Mouse (Mus musculus) frontal cortex, postnatal 10 days (tissue): ENCODE data around the gene Orc5.
"Not testable (repeated sequence)": the region's sequence is repeated elsewhere in the genome, so short reads cannot be mapped to it uniquely, and the experiment has no call there.

Experiments
- DNase-seq, 2 experiments: peaks; one replicate each; pipeline ENCODE4 v3.0.0; 2022; ENCODE audit warnings: low spot score in 2 of 2, mixed read lengths in 1 of 2

Gene Orc5

DNA sequence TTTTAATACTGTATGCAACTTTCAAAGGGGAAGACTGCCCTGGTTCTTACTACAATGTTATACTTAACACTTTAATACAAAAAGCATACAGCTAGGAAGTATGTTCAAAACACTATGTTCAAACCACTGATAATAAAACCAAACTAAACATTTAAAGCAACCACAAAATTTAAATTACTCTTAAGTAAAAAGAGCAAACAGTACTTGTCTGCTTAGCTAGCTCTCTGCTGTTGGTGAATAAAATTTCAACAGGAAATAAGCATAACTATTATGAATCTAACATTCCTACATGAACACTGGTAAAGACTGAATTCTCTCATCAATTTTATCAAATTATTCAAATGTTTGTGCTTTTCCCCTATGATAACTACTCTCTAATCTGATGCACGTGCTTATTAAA is 13.5 kb downstream of the Orc5 start:
- DNase-seq, result no peak

DNA sequence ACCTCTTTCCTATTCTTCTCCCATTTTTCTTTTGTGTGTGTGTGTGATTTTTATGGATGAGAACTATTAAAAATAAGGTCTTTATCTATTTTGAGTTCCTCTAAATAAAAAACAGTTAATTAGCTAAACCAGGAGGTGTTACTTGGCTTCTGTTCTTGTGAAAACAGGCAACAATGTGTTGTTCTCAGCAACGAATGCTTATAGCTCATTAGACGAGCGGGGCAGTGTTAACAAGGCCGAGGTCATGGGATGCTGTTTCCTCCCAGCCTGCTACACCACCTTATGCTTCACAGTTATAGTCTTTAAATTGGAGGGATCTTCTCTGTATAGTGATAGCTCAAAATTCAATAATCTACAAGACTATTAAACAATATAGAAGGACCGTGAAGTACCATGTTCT is 17.7 kb downstream of the Orc5 start:
- DNase-seq, result no peak

DNA sequence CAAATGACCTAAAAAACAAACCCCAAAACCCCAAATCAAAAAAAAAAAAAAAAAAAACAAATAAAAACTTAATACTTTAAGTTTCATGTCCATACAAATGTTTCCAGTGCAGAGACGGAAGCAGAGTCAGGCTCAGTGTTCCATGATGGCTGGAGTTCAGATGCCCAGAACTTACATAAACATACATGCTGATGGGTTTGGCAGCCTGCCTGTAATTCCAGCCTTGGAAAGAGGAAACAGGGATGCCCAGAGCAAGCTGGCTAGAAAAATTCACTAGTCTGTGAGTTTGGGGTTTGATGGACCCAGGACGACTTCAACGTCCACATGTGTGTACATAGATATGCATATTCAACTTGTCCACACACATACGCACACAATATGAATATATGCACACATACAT is 27.6 kb downstream of the Orc5 start:
- no peak for DNase-seq

DNA sequence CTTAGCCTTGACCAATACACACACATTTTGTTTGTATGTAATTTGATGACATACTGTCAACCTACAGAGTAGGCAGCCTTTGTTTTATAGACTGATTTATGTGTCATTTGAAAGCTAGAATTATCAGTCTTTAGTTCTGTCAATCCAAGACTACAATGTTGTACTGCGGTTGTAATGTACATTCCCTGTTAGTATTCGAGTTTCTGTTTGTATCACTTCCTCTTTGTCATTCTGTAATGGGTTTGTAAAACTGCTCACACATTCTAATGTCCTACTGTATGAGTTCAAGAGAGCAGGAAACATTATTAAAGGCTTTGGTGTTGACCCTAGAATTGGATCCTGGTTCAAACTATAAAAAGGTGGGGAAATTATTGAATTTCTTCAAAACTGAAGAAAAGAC is 30.5 kb downstream of the Orc5 start:
- DNase-seq, result no peak

DNA sequence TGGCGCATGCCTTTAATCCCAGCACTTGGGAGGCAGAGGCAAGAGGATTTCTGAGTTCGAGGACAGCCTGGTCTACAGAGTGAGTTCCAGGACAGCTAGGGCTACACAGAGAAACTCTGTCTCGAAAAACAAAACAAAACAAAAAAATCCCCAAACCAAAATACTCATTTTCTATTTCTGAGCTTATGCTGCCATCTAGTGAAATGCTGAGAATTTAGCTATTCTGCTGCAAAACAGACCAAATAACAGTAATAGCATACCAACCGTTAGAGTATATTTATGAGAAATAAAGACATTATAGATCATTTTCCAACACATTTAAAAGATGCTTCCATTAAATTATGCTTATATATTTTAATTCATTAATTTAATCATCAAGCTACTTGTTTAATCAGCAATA is 34.5 kb downstream of the Orc5 start:
- not testable (repeated sequence) for DNase-seq

DNA sequence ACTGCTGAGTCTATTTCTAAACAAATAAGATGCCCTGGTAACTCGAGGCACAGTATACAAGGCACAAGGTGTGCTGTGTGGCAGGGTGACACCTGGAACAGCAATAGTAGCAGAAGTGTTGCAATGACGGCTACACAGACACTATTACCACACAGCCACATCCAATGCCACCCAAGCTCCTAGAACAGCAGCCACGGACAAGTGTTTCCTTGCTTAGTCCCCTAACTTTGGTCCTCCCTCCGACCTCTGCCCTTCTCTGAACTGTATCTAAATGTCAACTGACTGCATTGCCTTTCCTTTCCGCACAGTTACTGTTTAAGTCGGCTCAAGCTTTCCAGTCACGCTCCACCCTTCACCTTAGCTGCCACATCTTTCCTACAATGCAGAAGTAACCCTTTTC is 36.0 kb downstream of the Orc5 start:
- DNase-seq, result not testable (repeated sequence)

DNA sequence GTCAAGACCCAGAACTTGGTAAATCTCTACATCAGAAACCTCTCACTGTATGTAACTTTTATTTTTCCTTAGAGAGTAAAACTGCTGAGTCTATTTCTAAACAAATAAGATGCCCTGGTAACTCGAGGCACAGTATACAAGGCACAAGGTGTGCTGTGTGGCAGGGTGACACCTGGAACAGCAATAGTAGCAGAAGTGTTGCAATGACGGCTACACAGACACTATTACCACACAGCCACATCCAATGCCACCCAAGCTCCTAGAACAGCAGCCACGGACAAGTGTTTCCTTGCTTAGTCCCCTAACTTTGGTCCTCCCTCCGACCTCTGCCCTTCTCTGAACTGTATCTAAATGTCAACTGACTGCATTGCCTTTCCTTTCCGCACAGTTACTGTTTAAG is 37.6 kb downstream of the Orc5 start:
- DNase-seq, result not testable (repeated sequence)

DNA sequence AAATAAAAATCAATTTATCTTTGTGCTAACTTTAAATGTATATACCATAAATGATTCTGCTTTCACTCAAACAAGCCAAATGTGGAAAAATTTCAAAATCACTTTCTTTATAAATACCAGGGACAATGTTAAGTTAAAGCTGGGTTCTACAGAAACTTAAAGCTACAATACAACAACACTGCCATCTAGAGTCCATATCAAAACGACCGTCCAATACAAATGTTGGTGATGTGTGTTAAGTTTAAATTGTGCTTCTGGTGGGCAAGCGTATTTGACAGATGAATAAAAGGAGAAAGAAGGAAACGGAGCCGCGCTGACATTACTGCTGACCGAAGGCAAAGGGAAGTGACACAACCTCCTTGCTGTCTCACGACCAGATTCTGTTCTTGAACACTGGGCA is 38.4 kb downstream of the Orc5 start:
- no peak for DNase-seq

DNA sequence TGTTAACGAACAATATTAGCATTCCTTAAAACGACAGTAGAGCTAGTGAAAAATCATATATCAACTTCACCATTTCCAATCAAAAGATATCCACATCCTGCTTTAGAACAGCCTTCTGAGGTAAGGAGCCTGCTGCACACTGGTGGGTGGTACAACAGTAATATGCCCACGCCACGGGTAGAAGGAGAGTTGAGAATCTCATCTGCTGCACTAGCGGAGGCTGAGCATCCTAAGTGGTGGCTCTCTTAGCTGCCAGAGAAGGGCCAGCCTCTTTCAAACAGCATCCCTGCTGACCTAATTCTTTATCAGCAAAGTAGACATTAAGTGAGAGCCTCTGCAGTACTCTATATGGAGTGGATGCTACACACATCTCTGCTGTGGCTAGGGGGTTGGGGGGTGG is 41.7 kb downstream of the Orc5 start:
- no peak for DNase-seq

DNA sequence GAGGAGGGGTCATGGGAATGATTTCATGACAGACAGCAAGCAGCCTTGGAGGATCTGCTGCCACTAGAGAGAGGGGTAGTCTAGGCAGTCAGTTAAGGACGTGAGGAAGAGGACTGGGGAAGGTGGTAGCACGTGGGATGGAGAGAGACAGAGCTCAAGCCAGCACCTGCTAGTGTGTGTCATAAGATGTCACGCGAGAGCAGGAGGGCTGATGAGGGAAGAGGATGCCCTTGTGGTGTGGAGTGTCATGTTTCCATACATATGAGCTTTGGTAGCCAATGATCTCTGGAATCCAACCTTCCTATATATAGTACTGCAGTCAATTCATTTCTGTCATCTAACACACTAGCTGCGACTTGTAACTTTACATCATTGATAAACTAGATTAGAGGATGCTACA is 50.8 kb downstream of the Orc5 start:
- DNase-seq, result no peak

DNA sequence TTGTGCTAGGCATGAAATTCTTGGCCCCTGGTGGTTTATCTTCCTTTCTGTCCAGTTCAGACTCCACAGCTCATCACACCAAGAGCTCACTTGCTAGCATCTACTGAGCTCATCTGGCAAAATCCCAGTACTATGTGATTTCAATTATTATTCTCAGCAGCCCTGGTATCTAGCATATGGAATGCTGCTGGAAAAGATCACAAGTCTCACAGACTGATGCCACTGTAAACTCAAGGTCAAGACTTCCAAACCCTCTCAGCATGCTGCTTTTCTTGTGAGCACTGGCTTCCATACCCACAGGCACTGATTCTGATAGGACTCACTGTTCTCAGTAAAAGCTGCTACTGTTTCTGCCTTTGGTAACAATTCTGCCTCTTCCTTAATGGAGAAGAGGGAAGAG is 59.1 kb downstream of the Orc5 start:
- no peak for DNase-seq

DNA sequence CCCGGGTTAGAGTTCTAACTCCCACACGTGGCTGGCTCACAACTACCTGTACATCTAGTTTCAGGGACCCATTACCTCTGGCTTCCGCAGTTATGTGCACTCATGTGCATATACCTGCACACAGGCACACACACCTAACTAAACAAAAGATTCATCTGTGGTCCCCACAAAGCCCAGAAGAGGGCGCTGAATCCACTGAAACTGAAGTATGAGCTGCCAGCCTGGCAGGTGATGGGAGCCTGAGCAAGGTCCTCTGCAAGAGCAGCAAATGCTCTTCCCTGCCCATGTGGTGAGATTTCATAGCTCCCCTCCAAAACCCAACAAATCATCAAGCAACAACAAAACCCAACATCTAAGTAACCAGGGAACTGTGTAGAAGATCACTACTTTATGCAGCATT is 61.1 kb downstream of the Orc5 start:
- DNase-seq, result no peak

DNA sequence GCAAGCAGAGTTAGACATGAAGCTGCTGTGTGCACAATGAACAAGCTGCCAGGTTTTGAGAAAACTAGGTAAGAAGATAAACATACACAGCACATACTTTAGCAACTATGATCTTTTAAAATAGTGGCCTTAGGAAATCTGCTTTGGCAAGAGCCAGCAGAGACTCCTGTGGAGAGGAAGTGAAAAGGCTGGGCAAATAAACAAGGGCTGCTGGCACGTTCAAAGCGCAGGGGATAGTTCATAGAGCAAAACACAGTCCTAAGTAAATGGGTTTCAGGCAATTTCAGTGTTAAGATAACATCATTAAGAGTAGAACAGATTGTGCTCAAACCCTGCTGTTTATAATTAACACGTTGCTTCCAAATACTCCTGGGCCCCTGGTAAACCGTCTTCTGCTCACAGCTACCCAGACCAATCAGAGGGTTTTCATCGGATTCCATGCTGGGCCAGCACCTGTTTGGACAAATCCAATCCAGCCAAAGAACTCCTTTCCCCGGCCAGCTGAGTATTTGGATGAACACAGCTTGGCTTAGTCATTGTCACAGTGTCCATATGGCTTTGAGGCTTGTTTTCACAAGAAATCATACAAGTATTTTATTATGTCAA is 63.5 kb downstream of the Orc5 start:
- no peak for DNase-seq

DNA sequence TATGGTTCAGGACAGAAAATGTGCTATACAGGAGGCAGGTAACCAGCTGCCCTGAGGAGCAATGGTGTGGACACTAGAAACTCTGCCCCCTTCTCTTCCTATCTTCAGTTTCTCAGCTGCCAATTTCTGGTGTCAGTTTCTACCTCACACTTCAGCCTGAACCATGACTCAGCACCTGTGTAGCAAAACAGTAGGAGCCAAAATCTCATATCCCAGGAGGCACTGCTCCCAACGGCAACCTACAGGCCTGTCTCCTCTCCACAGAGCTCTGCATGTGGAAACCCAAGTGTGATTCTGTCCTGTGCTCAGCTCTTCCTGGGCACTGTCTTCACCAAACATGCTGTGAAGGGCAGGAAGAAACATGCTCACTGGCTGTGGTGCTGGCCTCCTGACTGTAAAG is 64.5 kb downstream of the Orc5 start:
- no peak for DNase-seq

DNA sequence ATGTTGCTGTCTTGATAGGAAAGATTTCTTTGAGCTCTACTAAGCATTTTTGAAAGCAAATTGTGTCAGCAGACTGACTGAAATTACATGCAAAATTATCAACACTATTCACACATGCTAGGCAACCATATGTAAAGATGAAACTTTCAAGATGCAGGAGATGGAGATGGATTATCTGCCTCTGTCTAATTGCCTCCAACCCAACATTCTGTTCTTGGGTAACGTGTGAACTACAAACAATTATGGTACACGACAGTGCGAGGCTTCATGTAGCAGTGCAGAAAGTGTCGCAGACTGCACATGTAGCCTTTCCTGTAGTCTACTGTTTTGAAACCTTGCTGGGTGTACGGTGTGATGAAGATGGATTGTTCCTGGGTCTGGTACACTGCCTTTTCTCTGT is 67.7 kb downstream of the Orc5 start:
- DNase-seq, result no peak

DNA sequence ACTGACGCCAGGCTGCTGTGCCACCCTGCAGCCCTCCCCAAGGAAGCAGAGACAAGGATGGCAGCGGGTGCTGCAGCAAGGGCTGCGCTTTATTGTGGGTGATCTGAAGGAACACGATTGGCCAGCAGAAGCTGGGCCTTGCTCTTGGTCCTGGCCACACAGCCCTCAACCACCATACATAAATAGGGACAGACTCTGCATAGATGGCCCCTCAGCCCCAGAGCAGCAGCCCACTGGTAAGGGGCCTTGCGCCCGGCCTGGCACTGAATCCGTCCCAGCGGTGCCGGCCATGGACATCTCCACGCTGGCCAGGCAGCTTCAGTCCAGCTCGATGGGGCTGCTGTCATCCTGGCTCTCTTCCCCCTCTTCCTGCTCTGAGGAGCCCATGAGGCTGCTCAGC is 77.8 kb downstream of the Orc5 start:
- DNase-seq, result not testable (repeated sequence)

DNA sequence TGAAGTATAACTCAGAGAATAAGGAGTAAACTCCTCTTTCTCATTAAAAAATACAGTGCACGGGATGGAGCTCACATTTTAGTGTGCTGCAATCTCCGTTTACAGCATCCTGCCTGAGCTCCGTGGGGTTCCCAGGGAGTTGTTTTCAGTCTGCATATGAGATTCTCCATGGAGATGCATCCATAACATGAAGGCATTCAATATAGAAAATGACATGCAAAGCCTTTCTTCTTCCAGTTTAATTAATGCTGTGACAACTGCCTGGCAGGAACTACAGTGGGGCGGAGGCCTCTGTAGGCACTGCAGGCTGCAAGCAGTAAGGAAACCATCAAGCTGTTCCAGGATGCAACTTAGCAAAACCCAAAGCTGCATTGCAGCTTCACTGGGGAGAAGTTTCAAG is 79.0 kb downstream of the Orc5 start:
- no peak for DNase-seq

DNA sequence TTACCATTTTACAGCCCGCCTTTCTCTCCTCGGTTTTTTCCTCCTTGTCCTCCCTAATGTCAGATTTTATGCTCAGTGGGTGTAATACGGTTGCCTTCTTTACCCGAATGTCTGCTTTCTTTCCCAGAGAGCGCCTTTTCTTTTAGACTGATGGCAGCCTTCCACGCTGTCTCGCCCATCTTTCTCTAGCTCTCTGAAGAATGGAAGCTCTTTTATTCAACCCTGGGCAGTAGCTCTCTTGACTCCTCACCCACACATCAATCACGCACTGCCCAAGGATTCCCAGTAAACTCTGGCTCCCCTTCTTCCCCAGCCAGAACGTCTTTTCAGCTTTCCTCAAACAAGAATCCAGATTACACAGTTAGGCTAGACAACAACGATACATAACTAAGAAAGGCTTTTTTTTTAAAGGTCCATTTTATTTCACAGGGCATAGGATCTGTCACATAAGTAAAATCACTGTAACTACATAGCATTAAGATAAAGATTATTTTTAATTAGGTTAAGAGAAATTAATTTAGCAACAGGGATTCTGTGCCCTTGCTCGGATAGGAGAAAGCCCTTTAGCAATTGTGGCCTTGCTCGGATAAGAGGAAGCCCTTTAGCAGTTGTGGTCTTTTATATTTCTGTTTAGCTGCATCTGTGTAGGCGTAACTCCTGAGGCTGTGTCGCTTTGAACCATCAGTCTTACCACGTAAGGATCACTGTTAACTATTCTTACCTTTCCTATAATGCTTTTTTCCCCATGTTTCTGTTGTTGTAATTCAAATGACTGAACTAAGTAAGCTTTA is 97.2 kb downstream of the Orc5 start:
- no peak for DNase-seq

DNA sequence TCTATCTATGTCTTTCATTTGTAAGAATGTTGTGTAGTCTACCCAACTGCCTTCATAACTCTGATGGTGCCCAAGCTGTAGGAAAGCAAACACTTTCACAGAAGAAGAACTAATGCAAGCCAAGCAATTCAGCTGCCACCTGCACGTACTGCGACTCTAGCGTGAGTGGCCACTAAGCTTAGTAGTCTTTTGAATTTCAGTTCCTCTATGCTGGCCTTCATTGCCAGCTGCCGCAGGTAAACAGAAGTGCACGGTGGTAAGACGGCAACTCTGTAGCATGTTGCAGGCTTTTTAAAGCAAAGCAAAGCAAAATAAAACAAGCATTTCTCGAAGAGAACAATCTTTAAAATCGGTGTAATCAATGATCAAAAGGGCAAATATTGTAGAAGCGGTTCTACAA is 97.8 kb downstream of the Orc5 start:
- no peak for DNase-seq

DNA sequence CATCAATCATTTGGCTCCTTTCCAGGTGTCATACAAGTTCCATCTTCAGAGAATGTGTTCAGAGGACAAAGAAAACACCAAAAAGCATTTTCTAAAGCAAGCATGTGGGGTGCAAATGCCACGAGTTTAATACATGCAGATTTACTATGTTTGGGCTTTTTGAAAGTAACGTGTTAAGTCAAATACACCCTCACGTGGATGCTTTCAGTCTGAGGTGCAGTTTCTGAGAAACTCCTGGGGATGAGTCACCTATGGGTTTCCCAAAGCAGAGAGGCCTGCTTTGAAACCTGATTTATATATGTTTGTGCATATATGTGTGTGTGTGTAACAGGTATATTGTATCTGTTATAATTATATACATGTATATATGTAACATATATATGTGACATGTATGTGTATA is 98.5 kb downstream of the Orc5 start:
- no peak for DNase-seq

DNA sequence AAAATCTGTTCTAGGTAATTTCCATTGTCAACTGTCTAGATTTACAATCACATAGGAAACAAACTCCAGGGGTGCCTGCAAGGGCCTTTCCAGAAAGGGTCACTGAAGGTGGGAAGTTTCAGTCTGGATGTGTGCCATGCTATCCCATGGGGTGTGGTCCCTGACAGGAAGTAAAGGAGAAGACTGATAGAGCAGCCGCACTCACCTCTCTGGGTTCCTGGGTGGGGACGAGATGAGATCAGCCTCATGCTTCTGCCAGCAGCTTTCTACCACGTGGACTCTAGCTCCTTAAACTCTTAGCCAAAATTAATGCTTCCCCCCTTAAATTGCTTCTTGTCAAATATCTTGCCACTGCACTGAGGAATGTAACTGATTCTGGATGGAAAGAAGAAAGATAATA is 100.7 kb downstream of the Orc5 start:
- DNase-seq, result no peak
